Mouse (Mus musculus) kidney, adult 2 months (tissue): ENCODE results near the gene Tmem51.

ENCODE experiments used
- CTCF ChIP-seq: fragments of 200-500 bp; conservative IDR thresholded peaks from 2 replicates; pipeline ENCODE4 v1.5.1; 2011; ENCODE audit warnings: low read depth, mild to moderate bottlenecking, control low read depth, low read length, moderate library complexity, mixed read lengths; ENCODE audit not compliant: insufficient read depth, insufficient read length
- POLR2A ChIP-seq: fragments of 200-500 bp; IDR thresholded peaks from one replicate; pipeline ENCODE4 v1.6.1; 2011; ENCODE audit warnings: low read depth, low read length, control low read depth

GRCm38 (mm10) chr4:142091100-142091499, 7.0 kb upstream of the Tmem51 start:
- TF ChIP-seq POLR2A (no peak), CTCF (no peak)
